Mouse (Mus musculus) liver, adult 2 months (tissue): ENCODE data around the gene Olfr231. TPM values are rescaled to one million over a fixed set of nuclear protein-coding genes. Genes with fewer than 3 reads are reported as not detected.

Experiments
- DNase-seq: peaks from one replicate; pipeline ENCODE4 v3.0.0-alpha.2; 2011; ENCODE audit warnings: low read depth, low spot score; ENCODE audit errors: extremely low read depth
- H3K27ac ChIP-seq: fragments of 200-500 bp; replicated peaks from 2 replicates; pipeline ENCODE4 v1.5.1; 2012; ENCODE audit warnings: low read depth, mild to moderate bottlenecking, control low read depth, inconsistent platforms, low read length; ENCODE audit not compliant: insufficient read depth
- H3K27me3 ChIP-seq: fragments of 200-500 bp; 2 replicates; pipeline ENCODE4 v1.6.1; 2012; ENCODE audit warnings: mild to moderate bottlenecking, moderate library complexity, low read length, inconsistent platforms; ENCODE audit not compliant: control insufficient read depth, insufficient read depth
- H3K36me3 ChIP-seq: fragments of 200-500 bp; 2 replicates; pipeline ENCODE4 v1.6.1; 2012; ENCODE audit warnings: low read length, inconsistent platforms; ENCODE audit not compliant: control insufficient read depth, insufficient read depth
- H3K4me1 ChIP-seq: fragments of 200-500 bp; 2 replicates; pipeline ENCODE4 v1.6.1; 2011; ENCODE audit warnings: low read length; ENCODE audit not compliant: control insufficient read depth, insufficient read depth
- H3K4me3 ChIP-seq: fragments of 200-500 bp; 2 replicates; pipeline ENCODE4 v1.5.1; 2011; ENCODE audit warnings: low read depth, mild to moderate bottlenecking, control low read depth, low read length, moderate library complexity; ENCODE audit not compliant: insufficient read depth
- H3K79me2 ChIP-seq: fragments of 200-500 bp; 2 replicates; pipeline ENCODE4 v1.6.1; 2012; ENCODE audit warnings: inconsistent platforms, mild to moderate bottlenecking, low read length, moderate library complexity; ENCODE audit not compliant: control insufficient read depth, insufficient read depth
- H3K9ac ChIP-seq: fragments of 200-500 bp; 2 replicates; pipeline ENCODE4 v1.6.1; 2012; ENCODE audit warnings: low read depth, mild to moderate bottlenecking, control low read depth, inconsistent platforms, low read length
- CTCF ChIP-seq: fragments of 200-500 bp; IDR thresholded peaks from 2 replicates; pipeline ENCODE4 v1.5.1; 2011; ENCODE audit warnings: low read depth, low read length, control low read depth
- POLR2A ChIP-seq: fragments of 200-500 bp; IDR thresholded peaks from 2 replicates; pipeline ENCODE4 v1.6.1; 2011; ENCODE audit warnings: low read length, control low read depth; ENCODE audit not compliant: insufficient read depth; ENCODE audit errors: extremely low read depth
- WGBS: fragments of 180-500 bp; shearing (Covaris S2); methylation state at CpG from one replicate; pipeline ENCODE4 v1.1.7; 2018; 5-methylcytosine and 5-hydroxymethylcytosine counted together
- polyA plus RNA-seq: library from polyadenylated mRNA; depleted of rRNA; stranded (reverse); fragments of >200 nt; gene quantifications from 2 replicates; pipeline ENCODE4 v1.2.3, GENCODE M21; 2012; rRNA removed
- total RNA-seq: library from RNA; depleted of rRNA; stranded (reverse); fragments of >200 nt; gene quantifications from 2 replicates; pipeline ENCODE4 v1.2.3, GENCODE M21; 2014; rRNA removed

Olfr231 gene
- not detected in 2 replicates for total RNA-seq
- not detected in 2 replicates for polyA plus RNA-seq

- Histone ChIP-seq H3K4me3 (no peak within 1 kb of the TSS), H3K27me3 (no peaks in the 10 kb centered on the region), H3K79me2 (no peaks in the 10 kb centered on the region), H3K4me1 (no peaks in the 10 kb centered on the region), H3K9ac (no peak within 1 kb of the TSS), H3K27ac (no peak within 1 kb of the TSS), H3K36me3 (no peaks in the 10 kb centered on the region)
- WGBS, result 48% methylated on average over 2 of the region's 2 CpGs
- DNase-seq, result no peak
- TF ChIP-seq POLR2A (no peak), CTCF (no peak)
Measured at GRCm38 (mm10) chr1:174121062-174121461, at the start of gene Olfr231. TSS of gene Olfr231 (minus strand) at chr1:174121162.

DNA sequence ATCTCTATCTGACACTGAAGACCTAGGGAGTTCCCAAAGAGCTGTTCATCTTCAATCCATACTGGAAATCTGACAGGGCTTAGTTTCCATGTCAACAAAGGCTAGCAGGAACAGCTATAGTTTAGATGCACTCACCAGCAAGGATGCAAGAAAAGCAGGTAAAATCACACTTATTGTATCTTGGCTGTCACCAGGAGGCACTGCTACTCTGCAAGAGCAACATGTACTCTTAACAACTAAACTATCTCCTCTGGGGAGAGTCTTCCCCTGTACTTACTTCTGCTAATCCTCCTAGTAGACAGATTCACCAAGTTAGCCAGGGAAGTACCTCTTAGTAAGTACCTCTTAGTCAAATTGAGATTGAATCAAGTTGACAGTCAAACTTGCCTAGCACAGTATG, 48.1 kb upstream of the Olfr231 start:
- H3K79me2 ChIP-seq, result no peaks in the 10 kb centered on the region
- H3K27me3 ChIP-seq, result no peaks in the 10 kb centered on the region
- H3K9ac ChIP-seq, result no peak overlapping the region
- H3K36me3 ChIP-seq, result no peaks in the 10 kb centered on the region
- no peak overlapping the region for H3K4me3 ChIP-seq
- H3K27ac ChIP-seq, result no peak overlapping the region
- H3K4me1 ChIP-seq, result no peaks in the 10 kb centered on the region
- DNase-seq, result no peak
- TF ChIP-seq POLR2A (no peak), CTCF (no peak)

DNA sequence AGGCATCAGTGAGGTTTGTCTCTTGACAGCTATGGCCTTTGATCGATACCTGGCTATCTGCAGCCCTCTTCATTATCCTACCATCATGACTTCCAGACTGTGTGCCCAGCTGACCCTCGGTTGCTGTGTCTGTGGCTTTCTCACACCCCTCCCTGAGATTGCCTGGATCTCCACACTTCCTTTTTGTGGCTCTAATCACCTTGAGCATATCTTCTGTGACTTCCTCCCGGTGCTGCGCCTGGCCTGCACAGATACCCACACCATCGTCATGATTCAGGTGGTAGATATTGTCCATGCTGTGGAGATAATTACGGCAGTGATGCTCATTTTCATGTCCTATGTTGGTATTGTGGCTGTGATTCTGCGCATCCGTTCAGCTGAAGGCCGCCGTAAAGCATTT, 38.1 kb upstream of the Olfr231 start:
- no peaks in the 10 kb centered on the region for H3K36me3 ChIP-seq
- WGBS, result 80% methylated on average over 10 of the region's 10 CpGs
- no peak overlapping the region for H3K4me3 ChIP-seq
- TF ChIP-seq CTCF (no peak), POLR2A (no peak)
- no peak overlapping the region for H3K9ac ChIP-seq
- H3K27ac ChIP-seq, result no peak overlapping the region
- no peaks in the 10 kb centered on the region for H3K4me1 ChIP-seq
- DNase-seq, result no peak
- H3K27me3 ChIP-seq, result no peaks in the 10 kb centered on the region
- no peaks in the 10 kb centered on the region for H3K79me2 ChIP-seq

GRCm38 (mm10) chr1:174158512-174158911, 37.5 kb upstream of the Olfr231 start:
- Histone ChIP-seq H3K4me3 (no peak overlapping the region), H3K27ac (no peak overlapping the region), H3K36me3 (no peaks in the 10 kb centered on the region), H3K79me2 (no peaks in the 10 kb centered on the region), H3K27me3 (no peaks in the 10 kb centered on the region), H3K9ac (no peak overlapping the region), H3K4me1 (no peaks in the 10 kb centered on the region)
- no peak for TF ChIP-seq POLR2A
- TF ChIP-seq CTCF, result no peak
- 47% methylated on average over 1 of the region's 1 CpGs for WGBS
- DNase-seq, result no peak

- Histone ChIP-seq H3K79me2 (no peaks in the 10 kb centered on the region), H3K36me3 (no peaks in the 10 kb centered on the region), H3K27me3 (no peaks in the 10 kb centered on the region), H3K4me3 (no peak overlapping the region), H3K4me1 (no peaks in the 10 kb centered on the region), H3K9ac (no peak overlapping the region), H3K27ac (no peak overlapping the region)
- no peak for DNase-seq
- TF ChIP-seq POLR2A, result no peak
- TF ChIP-seq CTCF, result no peak
- 76% methylated on average over 3 of the region's 3 CpGs for WGBS
Measured at GRCm38 (mm10) chr1:174157622-174158021, 36.7 kb upstream of the Olfr231 start.

- TF ChIP-seq CTCF (no peak), POLR2A (no peak)
- no peaks in the 10 kb centered on the region for H3K4me1 ChIP-seq
- DNase-seq, result no peak
- no peaks in the 10 kb centered on the region for H3K79me2 ChIP-seq
- no peaks in the 10 kb centered on the region for H3K36me3 ChIP-seq
- no peaks in the 10 kb centered on the region for H3K27me3 ChIP-seq
- H3K4me3 ChIP-seq, result no peak within 1 kb of the TSS
- WGBS, result 69% methylated on average over 1 of the region's 1 CpGs
- no peak within 1 kb of the TSS for H3K27ac ChIP-seq
- no peak within 1 kb of the TSS for H3K9ac ChIP-seq
Measured at GRCm38 (mm10) chr1:174155333-174155732, 34.4 kb upstream of the Olfr231 start, which contains the start of gene Olfr420. TSS of gene Olfr420 (plus strand) at chr1:174155633.
